Mouse (Mus musculus) retina, adult 2 months (tissue): ENCODE measurements around the gene Exoc3l2.

Source experiments
- DNase-seq: peaks from one replicate; pipeline ENCODE4 v3.0.0-alpha.2; 2012; ENCODE audit warnings: low read depth, low spot score

Exoc3l2 gene

GRCm38 (mm10) chr7:19456628-19457027, 6.5 kb upstream of the Exoc3l2 start:
- DNase-seq = no peak

- no peak for DNase-seq
Measured at GRCm38 (mm10) chr7:19457414-19458071, 5.6 kb upstream of the Exoc3l2 start.

DNA sequence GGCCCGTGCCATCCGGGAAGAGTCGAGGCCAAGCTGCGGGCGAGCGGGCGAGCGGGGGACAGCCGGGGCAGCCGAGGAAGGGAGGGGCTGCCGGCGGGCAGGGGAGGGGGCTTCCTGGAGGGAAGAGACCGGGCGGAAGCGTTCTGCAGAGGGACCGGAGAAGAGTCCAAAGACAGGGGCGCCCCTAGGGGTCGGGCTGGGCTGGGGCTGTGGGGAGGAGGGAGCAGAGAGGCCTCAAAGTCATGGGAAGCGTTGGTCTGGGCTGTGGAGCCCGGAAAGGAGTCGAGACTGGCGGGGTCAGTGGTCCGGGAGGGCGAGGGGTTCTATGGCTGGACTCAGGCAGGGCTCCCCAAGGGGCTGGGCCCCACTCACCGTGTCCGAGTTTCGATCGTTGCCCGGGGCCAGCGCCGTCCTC, 5.1 kb upstream of the Exoc3l2 start:
- no peak for DNase-seq

DNA sequence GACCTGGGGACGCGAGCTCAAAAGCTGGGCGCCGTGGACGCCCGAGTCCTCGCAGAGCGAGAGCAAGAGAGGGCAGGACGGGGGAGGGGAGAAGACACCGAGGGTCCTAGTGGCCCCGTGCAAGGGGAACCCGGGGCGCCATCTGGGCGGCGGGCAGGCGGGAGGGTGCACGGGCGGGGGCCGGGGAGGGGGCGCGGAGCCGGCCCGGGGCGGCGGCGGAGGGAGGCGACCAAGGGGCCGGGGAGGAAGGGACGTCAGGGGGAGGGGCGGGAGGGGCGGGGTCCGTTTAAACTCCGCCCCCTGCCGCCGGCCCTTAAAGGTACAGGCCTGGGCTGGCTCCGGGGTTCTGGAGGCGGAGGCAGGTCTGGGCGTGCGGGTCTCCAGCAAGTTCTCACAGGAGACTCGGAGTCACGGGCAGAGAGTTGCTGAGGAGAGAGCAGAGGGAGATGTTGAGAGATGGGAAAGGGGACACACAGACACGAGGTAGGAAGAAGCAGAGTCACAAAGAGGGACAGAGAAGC, 4.5 kb upstream of the Exoc3l2 start, which contains the start of gene Mark4:
Mark4 (minus strand) TSS at position 231 of the 521 bp plus-strand sequence.
- DNase-seq = peak; percentile 50

- DNase-seq = no peak
Measured at GRCm38 (mm10) chr7:19459144-19459870, 3.8 kb upstream of the Exoc3l2 start.

GRCm38 (mm10) chr7:19460500-19460899, 2.6 kb upstream of the Exoc3l2 start:
- DNase-seq = no peak

- DNase-seq = no peak
Measured at GRCm38 (mm10) chr7:19461488-19461887, 1.6 kb upstream of the Exoc3l2 start.

GRCm38 (mm10) chr7:19462443-19462842, 688 bp upstream of the Exoc3l2 start:
- DNase-seq = no peak

DNA sequence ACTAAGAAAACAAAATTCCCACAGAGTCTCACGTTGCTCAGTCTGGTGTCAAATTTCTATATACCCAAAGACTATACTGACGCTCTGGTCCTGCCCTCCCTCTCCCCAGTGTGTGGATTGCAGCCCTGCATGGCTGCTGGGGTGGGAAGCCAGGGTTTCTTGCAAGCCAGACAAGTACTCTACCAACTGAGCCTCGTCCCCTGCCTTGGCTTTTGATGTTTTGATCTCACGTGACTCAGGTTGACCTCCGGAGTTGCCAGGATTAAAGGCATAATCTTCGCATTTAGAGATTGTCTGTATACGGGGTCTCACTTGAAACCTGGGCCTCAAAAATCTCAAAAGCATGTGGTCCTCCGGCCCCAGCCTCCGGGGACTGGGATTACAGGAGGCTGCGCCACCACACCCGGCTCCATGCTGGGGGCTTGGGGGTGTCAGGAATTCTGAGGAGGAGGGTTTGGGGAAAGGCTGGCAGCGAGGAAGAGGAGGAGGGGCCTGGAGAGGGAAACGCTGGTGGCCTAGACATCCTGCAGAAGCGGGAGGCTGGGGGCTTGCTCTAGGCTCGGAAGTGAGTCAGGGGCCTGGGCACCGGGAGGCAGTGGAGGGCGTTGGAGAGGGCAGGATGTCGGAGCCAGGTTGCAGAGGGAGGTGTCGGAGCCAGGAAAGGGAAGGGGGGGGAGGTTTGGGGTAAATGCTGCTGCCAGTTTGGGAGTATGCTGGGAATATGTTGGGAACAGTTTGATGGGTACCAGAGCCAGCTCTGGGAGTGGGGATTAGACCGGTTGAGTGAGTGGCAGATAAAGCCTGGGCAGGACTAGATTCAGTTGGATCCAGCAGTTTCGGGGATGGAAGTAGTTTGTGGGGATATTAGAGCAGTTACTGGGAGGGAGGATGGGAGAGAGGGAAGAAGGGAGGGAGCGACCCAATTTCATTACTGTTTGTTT, 1.5 kb downstream of the Exoc3l2 start:
- DNase-seq = no peak

GRCm38 (mm10) chr7:19466602-19467145, 3.5 kb downstream of the Exoc3l2 start:
- DNase-seq = no peak

- DNase-seq = no peak
Measured at GRCm38 (mm10) chr7:19467638-19468037, 4.5 kb downstream of the Exoc3l2 start.

- DNase-seq = no peak
Measured at GRCm38 (mm10) chr7:19468279-19468678, 5.1 kb downstream of the Exoc3l2 start.

GRCm38 (mm10) chr7:19469404-19469803, 6.3 kb downstream of the Exoc3l2 start:
- DNase-seq = no peak

GRCm38 (mm10) chr7:19470308-19470707, 7.2 kb downstream of the Exoc3l2 start:
- DNase-seq = no peak

GRCm38 (mm10) chr7:19472403-19472802, 9.3 kb downstream of the Exoc3l2 start:
- DNase-seq = no peak

GRCm38 (mm10) chr7:19473875-19474443, 10.8 kb downstream of the Exoc3l2 start:
- peak; percentile 50 for DNase-seq

DNA sequence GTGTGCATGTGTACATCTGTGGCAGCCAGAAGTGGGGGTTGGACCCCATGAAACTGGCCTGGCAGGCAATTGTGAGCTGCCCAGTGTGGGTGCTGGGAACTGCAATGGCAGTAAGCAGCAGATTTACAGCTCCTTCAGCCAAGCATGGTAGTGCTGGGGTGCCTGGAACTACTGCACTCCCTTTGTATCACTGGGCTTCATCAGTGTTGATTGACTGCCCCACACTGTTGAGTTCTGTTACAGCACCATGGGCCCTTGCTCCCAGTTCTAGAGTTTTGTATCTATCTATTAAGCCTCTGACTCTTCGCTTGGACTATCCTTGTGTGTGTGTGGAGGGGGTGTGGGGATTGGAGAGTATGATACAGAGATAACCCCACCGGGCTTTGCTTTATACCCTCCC, 14.0 kb downstream of the Exoc3l2 start:
- no peak for DNase-seq

GRCm38 (mm10) chr7:19477624-19478384, 14.7 kb downstream of the Exoc3l2 start:
- no peak for DNase-seq

- DNase-seq = no peak
Measured at GRCm38 (mm10) chr7:19483281-19483680, 20.1 kb downstream of the Exoc3l2 start.

GRCm38 (mm10) chr7:19485488-19485887, 22.4 kb downstream of the Exoc3l2 start:
- DNase-seq = no peak
